Mouse (Mus musculus) limb, embryonic 15.5 days (tissue): ENCODE measurements around the gene Arhgef28. TPM values are rescaled to one million over a fixed set of nuclear protein-coding genes. Genes with fewer than 3 reads are reported as not detected.

Experiments used
- ATAC-seq: fragments of 200-750 bp; cut with Nextera tagmentation; 2 replicates; pipeline ENCODE4 v1.8.0; 2017; ENCODE audit warnings: low read depth, moderate TSS enrichment; ENCODE audit not compliant: insufficient number of reproducible peaks, low FRiP score, low TSS enrichment
- H3K27ac ChIP-seq: fragments of 300-500 bp; sonication (generic); 2 replicates; pipeline ENCODE4 v1.5.1; 2015; ENCODE audit warnings: moderate library complexity, mild to moderate bottlenecking, inconsistent platforms
- H3K27me3 ChIP-seq: fragments of 300-500 bp; sonication (generic); 2 replicates; pipeline ENCODE4 v1.6.1; 2015; ENCODE audit warnings: inconsistent platforms
- H3K36me3 ChIP-seq: fragments of 300-500 bp; sonication (generic); 2 replicates; pipeline ENCODE4 v1.6.1; 2015; ENCODE audit warnings: inconsistent platforms
- H3K4me1 ChIP-seq: fragments of 300-500 bp; sonication (generic); 2 replicates; pipeline ENCODE4 v1.6.1; 2015; ENCODE audit warnings: inconsistent platforms
- H3K4me2 ChIP-seq: fragments of 300-500 bp; sonication (generic); 2 replicates; pipeline ENCODE4 v1.6.1; 2015; ENCODE audit warnings: mild to moderate bottlenecking, inconsistent platforms
- H3K4me3 ChIP-seq: fragments of 300-500 bp; sonication (generic); 2 replicates; pipeline ENCODE4 v1.5.1; 2015; ENCODE audit warnings: mild to moderate bottlenecking, inconsistent platforms
- H3K9ac ChIP-seq: fragments of 300-500 bp; sonication (generic); 2 replicates; pipeline ENCODE4 v1.6.1; 2015; ENCODE audit warnings: inconsistent platforms
- H3K9me3 ChIP-seq: fragments of 300-500 bp; sonication (generic); 2 replicates; pipeline ENCODE4 v1.6.1; 2016; ENCODE audit warnings: inconsistent platforms
- WGBS: fragments of 180-500 bp; shearing (Covaris S2); methylation state at CpG from one replicate; pipeline ENCODE4 v1.1.7; 2015; 5-methylcytosine and 5-hydroxymethylcytosine counted together
- polyA plus RNA-seq: library from polyadenylated mRNA; unstranded; fragments of >200 nt; fragmentation: Nextera tagmentation; extraction: Ambion mirVana; gene quantifications from 2 replicates; pipeline ENCODE4 v1.2.1, GENCODE M21; 2015

Gene Arhgef28
- polyA plus RNA-seq, 1 experiment from 2014 or later, result 15.0 TPM

DNA sequence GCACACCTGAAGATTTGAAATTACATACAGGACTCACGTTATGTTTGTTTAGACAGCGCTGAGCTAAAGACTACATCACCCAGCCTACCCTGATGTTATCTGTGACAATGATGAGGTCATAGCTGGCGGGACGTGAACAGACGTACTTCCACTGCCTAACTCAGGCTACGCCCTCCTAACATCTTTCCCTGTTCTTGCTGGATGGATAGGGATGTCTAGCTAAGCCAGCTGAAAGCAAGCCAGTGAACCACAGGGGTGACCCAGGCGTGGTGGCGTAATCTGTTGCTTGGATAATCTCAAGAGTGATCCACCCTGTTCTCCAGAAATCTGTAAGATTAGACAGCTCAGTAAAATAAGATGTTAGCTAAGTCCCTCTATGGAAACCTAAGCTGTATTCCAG is 25.6 kb downstream of the Arhgef28 start:
- H3K27me3 ChIP-seq, result no peaks in the 10 kb centered on the region
- no peak for ATAC-seq
- no peaks in the 10 kb centered on the region for H3K36me3 ChIP-seq
- H3K9me3 ChIP-seq, result no peaks in the 10 kb centered on the region
- no peak overlapping the region for H3K4me2 ChIP-seq
- H3K9ac ChIP-seq, result no peak overlapping the region
- no peak overlapping the region for H3K4me3 ChIP-seq
- WGBS, result 84% methylated on average over 8 of the region's 8 CpGs
- H3K4me1 ChIP-seq, result no peaks in the 10 kb centered on the region
- H3K27ac ChIP-seq, result no peak overlapping the region

- Histone ChIP-seq H3K4me2 (no peak overlapping the region), H3K36me3 (no peaks in the 10 kb centered on the region), H3K27ac (no peak overlapping the region), H3K4me3 (no peak overlapping the region), H3K27me3 (no peaks in the 10 kb centered on the region), H3K9me3 (no peaks in the 10 kb centered on the region), H3K4me1 (no peaks in the 10 kb centered on the region), H3K9ac (no peak overlapping the region)
- 37% methylated on average over 10 of the region's 10 CpGs for WGBS
- ATAC-seq, result no peak
Measured at GRCm38 (mm10) chr13:98175323-98176007, 30.8 kb downstream of the Arhgef28 start.

DNA sequence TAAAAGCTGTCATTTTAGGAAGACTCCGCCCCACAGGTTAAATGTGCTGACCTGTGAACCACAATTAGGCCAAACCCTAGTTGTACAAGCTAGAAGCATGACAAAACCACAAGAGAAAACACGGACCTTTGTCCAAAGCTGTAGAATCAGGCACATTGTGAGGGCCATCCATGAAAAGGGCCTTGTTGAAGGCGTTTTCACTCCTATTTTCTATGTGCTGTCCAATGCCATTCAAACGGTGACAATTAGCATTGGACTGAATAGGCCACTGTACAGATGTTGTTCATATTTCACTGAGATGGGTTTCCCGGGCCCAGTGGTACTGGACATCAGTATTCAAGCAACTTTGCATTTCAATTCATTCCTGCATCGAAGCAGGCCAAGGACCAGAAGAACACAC is 33.2 kb downstream of the Arhgef28 start:
- no peaks in the 10 kb centered on the region for H3K4me1 ChIP-seq
- no peak overlapping the region for H3K27ac ChIP-seq
- H3K9ac ChIP-seq, result no peak overlapping the region
- H3K27me3 ChIP-seq, result no peaks in the 10 kb centered on the region
- H3K36me3 ChIP-seq, result no peaks in the 10 kb centered on the region
- ATAC-seq, result no peak
- H3K9me3 ChIP-seq, result no peaks in the 10 kb centered on the region
- H3K4me2 ChIP-seq, result no peak overlapping the region
- 89% methylated on average over 6 of the region's 6 CpGs for WGBS
- H3K4me3 ChIP-seq, result no peak overlapping the region

DNA sequence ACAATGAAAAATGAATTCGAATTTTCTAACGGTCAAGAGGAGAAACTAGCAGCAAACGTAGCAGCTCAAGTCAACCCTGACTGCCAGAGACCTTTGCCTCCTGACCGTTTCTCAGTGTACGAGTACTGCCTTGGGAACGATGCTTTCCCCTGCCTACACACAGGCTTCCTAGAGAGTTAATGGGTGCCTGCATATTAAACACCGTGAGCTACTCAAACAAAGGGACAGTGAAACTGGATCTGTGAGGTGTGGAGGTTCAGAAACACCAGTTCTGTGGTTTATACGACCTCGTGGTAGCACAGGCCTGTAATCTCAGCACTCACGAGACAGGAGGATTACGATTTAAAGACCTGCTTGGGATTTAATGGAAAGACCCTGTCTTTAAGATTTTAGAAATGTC is 33.9 kb downstream of the Arhgef28 start:
- Histone ChIP-seq H3K4me3 (no peak overlapping the region), H3K4me1 (no peaks in the 10 kb centered on the region), H3K27me3 (no peaks in the 10 kb centered on the region), H3K36me3 (no peaks in the 10 kb centered on the region), H3K4me2 (no peak overlapping the region), H3K27ac (no peak overlapping the region), H3K9me3 (no peaks in the 10 kb centered on the region), H3K9ac (no peak overlapping the region)
- 46% methylated on average over 11 of the region's 11 CpGs for WGBS
- no peak for ATAC-seq

- no peak overlapping the region for H3K9ac ChIP-seq
- no peaks in the 10 kb centered on the region for H3K9me3 ChIP-seq
- H3K4me1 ChIP-seq, result no peaks in the 10 kb centered on the region
- 95% methylated on average over 4 of the region's 4 CpGs for WGBS
- no peak overlapping the region for H3K4me3 ChIP-seq
- no peak for ATAC-seq
- no peak overlapping the region for H3K27ac ChIP-seq
- H3K4me2 ChIP-seq, result no peak overlapping the region
- H3K27me3 ChIP-seq, result no peaks in the 10 kb centered on the region
- H3K36me3 ChIP-seq, result no peaks in the 10 kb centered on the region
Measured at GRCm38 (mm10) chr13:98171706-98172105, 34.5 kb downstream of the Arhgef28 start.

DNA sequence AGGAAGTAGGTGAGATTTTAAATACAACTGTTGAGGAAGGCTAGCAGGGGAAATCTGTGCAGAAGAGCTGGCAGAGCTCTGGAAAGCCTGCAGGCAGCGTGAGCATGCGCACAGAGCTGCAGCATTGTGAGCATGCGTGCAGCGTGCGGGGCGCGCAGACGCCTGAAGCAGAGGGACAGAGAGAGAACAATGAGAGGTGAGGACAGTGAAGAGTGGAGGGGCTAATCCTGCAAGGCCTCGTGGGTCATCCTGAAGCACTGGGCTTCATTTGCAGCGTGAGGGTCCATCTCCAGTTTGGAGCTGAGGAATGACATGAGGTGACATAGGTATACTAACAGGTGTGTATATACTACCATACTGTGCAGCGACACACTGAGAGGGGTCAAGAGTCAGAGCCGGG is 35.0 kb downstream of the Arhgef28 start:
- Histone ChIP-seq H3K36me3 (no peaks in the 10 kb centered on the region), H3K9me3 (no peaks in the 10 kb centered on the region), H3K4me3 (no peak overlapping the region), H3K27me3 (no peaks in the 10 kb centered on the region), H3K9ac (no peak overlapping the region), H3K4me2 (no peak overlapping the region), H3K27ac (no peak overlapping the region), H3K4me1 (no peaks in the 10 kb centered on the region)
- WGBS, result 93% methylated on average over 12 of the region's 12 CpGs
- ATAC-seq, result no peak

- no peak overlapping the region for H3K27ac ChIP-seq
- ATAC-seq, result no peak
- H3K9ac ChIP-seq, result no peak overlapping the region
- no peaks in the 10 kb centered on the region for H3K4me1 ChIP-seq
- WGBS, result 75% methylated on average over 6 of the region's 6 CpGs
- no peaks in the 10 kb centered on the region for H3K27me3 ChIP-seq
- H3K4me3 ChIP-seq, result no peak overlapping the region
- H3K9me3 ChIP-seq, result no peaks in the 10 kb centered on the region
- H3K36me3 ChIP-seq, result no peaks in the 10 kb centered on the region
- no peak overlapping the region for H3K4me2 ChIP-seq
Measured at GRCm38 (mm10) chr13:98164878-98165277, 41.4 kb downstream of the Arhgef28 start.

GRCm38 (mm10) chr13:98161496-98161895 is 44.7 kb downstream of the Arhgef28 start:
- Histone ChIP-seq H3K4me3 (no peak overlapping the region), H3K27ac (no peak overlapping the region), H3K27me3 (no peaks in the 10 kb centered on the region), H3K9ac (no peak overlapping the region), H3K36me3 (no peaks in the 10 kb centered on the region), H3K9me3 (no peaks in the 10 kb centered on the region), H3K4me2 (no peak overlapping the region), H3K4me1 (no peaks in the 10 kb centered on the region)
- ATAC-seq, result no peak
- WGBS, result 91% methylated on average over 8 of the region's 8 CpGs

- ATAC-seq, result no peak
- Histone ChIP-seq H3K4me1 (no peaks in the 10 kb centered on the region), H3K4me2 (no peak overlapping the region), H3K9ac (no peak overlapping the region), H3K9me3 (no peaks in the 10 kb centered on the region), H3K27ac (no peak overlapping the region), H3K27me3 (no peaks in the 10 kb centered on the region), H3K4me3 (no peak overlapping the region), H3K36me3 (no peaks in the 10 kb centered on the region)
- 63% methylated on average over 7 of the region's 7 CpGs for WGBS
Measured at GRCm38 (mm10) chr13:98156656-98157055, 49.6 kb downstream of the Arhgef28 start.

- Histone ChIP-seq H3K27ac (no peak overlapping the region), H3K36me3 (no peaks in the 10 kb centered on the region), H3K4me3 (no peak overlapping the region), H3K4me2 (no peak overlapping the region), H3K27me3 (no peaks in the 10 kb centered on the region), H3K9ac (no peak overlapping the region), H3K4me1 (no peaks in the 10 kb centered on the region), H3K9me3 (no peaks in the 10 kb centered on the region)
- 86% methylated on average over 8 of the region's 8 CpGs for WGBS
- ATAC-seq, result no peak
Measured at GRCm38 (mm10) chr13:98152759-98153158, 53.5 kb downstream of the Arhgef28 start.

GRCm38 (mm10) chr13:98147532-98147931 is 58.7 kb downstream of the Arhgef28 start:
- ATAC-seq, result no peak
- H3K4me1 ChIP-seq, result no peaks in the 10 kb centered on the region
- 77% methylated on average over 5 of the region's 5 CpGs for WGBS

GRCm38 (mm10) chr13:98146573-98147160 is 59.6 kb downstream of the Arhgef28 start:
- ATAC-seq, result no peak
- Histone ChIP-seq H3K36me3 (no peaks in the 10 kb centered on the region), H3K9ac (no peak overlapping the region), H3K27ac (no peak overlapping the region), H3K27me3 (no peaks in the 10 kb centered on the region), H3K4me1 (no peaks in the 10 kb centered on the region), H3K4me2 (no peak overlapping the region), H3K9me3 (no peaks in the 10 kb centered on the region), H3K4me3 (no peak overlapping the region)
- WGBS, result 64% methylated on average over 8 of the region's 8 CpGs

More at GRCm38 (mm10) chr13:98147532-98147931, 58.7 kb downstream of the Arhgef28 start:
- no peaks in the 10 kb centered on the region for H3K36me3 ChIP-seq
- H3K9me3 ChIP-seq, result no peaks in the 10 kb centered on the region
- H3K4me3 ChIP-seq, result no peak overlapping the region
- no peaks in the 10 kb centered on the region for H3K27me3 ChIP-seq
- H3K4me2 ChIP-seq, result no peak overlapping the region
- no peak overlapping the region for H3K27ac ChIP-seq
- no peak overlapping the region for H3K9ac ChIP-seq
